Mouse (Mus musculus): ENCODE measurements around the gene Fcer1g.
"Not testable (repeated sequence)": the region's sequence is repeated elsewhere in the genome, so short reads cannot be mapped to it uniquely, and the experiment has no call there.

The Fcer1g gene

DNA sequence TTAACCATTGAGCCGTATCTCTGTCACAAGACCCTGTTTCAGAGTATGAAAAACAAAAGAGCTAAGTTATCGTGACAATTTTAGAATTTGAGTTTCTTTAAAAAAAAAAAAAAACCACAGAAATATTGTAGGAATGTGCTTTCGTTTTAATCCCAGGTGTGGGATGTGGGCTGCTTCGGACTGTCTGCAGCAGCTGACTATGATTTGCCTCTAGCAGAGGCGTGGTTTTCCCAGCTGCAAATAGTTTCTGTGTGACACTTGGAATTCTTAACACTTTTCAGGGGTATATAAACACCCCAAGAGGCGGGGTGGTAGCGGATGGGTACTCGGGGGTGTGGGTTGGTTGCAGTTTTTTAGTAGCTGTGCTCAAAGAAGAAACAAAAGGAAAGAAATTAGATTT, 11.2 kb upstream of the Fcer1g start:
- no peak for DNase-seq (ENCODE audit: low read depth in 2 of 2, low spot score in 2 of 2)

DNA sequence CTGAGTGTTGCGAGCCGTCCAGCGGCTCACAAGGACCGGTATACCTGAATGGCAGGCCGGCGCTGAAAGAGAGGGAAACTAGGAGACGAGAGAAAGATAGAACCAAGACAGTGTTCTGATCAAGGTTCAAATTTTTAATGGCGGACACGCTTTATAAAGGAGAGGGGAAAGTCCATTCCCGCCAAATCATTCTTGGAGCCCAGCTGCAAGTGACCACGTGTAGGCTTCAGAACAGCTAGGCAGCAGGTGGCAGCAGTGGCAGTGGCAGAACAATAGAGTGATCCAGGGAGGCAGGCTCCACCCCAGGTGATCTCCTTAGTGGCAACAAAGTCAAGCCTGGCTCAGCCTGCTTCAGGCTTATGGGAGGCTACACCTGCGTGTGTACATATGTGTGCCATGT, 7.8 kb upstream of the Fcer1g start:
- not testable (repeated sequence) for DNase-seq (ENCODE audit: low read depth in 2 of 2, low spot score in 2 of 2)

GRCm38 (mm10) chr1:171240911-171241310, 6.7 kb upstream of the Fcer1g start:
- DNase-seq (ENCODE audit: low read depth in 2 of 2, low spot score in 2 of 2) = no peak

GRCm38 (mm10) chr1:171239992-171240744, 6.0 kb upstream of the Fcer1g start:
- no peak for DNase-seq (ENCODE audit: low read depth in 2 of 2, low spot score in 2 of 2)

DNA sequence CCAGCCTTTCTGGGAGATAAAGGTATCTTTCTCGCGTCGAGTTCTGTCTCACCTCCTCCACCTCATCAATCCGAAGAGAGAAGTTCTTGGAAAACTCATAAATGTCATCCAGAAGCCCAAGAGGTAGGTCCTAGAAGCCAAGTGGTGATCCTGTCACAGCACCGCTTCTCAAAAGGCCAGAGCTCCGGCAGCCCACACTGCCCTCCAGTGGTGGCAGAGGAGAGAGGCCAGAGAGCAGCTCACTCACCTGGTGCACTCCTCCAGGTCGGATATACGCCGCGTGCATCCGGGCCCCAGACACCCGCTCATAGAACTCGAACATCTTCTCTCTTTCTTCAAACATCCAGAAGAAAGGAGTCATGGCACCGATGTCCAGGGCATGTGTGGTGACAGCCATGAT, 4.3 kb upstream of the Fcer1g start:
- DNase-seq (ENCODE audit: low read depth in 2 of 2, low spot score in 2 of 2) = peak; percentile 32 to 37

- DNase-seq (ENCODE audit: low read depth in 2 of 2, low spot score in 2 of 2) = no peak
These were observed 3.3 kb upstream of the Fcer1g start for GRCm38 (mm10) chr1:171237438-171237837.

- no peak for DNase-seq (ENCODE audit: low read depth in 2 of 2, low spot score in 2 of 2)
These were observed 1.6 kb upstream of the Fcer1g start for GRCm38 (mm10) chr1:171235791-171236190.

- DNase-seq (ENCODE audit: low read depth in 2 of 2, low spot score in 2 of 2) = no peak
These were observed 373 bp upstream of the Fcer1g start for GRCm38 (mm10) chr1:171234538-171234937.

DNA sequence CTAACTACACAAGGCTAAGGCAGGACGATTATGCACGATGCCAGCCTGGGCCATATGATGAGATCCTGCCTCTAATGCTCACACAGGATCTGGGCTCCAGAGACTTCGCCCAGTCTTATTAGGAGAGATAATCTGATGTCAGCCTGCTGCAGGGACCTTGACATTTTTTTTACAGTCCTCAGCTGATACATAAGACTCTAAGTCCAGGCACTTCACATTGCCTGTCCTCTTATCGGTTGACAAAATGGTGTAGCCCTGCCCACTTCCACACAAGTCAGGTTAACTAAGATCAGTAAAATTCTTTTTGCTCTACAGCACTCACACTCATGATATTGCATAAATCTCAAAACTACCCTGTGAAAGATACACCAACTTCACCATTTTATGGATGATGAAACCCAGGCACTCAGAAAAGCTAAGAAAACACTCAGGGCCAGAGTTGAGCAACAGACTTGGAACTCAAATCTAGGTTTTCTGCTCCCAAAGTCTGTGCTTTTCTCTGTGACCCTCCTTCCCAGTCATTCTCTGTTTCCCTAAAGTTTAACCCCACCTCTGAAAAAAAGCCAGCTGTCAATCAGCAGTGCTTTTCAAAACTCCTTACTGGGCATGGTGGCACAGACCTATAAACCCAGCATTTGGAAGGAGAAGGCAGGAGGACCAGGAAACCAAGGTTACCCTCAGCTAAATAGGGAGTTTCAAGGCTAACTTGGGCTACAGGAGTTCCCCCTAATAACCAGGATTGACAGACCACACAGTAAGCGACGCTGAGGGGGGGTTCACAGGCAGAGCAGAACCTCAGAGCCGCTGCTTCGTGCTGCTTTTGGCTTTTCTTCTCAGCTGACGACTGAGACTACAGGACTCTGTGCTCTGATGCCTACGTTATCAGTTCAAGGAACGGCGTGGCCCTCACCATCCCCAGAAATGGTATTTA, 1.1 kb downstream of the Fcer1g start:
- DNase-seq (ENCODE audit: low read depth in 2 of 2, low spot score in 2 of 2) = no peak

DNA sequence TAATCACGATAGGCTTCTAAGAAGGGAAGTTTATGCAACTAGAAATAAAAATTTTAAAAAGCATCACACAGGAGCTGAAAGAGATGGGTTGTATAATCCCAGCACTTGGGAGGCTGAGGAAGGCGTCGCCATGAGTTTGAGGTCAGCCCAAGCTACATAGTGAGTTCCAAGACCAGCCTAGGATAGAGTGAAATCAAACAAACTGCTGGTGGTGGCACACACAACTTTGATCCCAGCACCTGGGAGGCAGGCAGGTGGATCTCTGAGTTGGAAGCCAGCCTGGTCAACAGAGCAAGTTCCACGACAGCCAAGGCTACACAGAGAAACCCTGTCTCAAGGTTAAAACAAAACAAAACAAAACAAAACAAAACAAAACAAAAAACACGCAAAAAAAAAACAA, 1.8 kb downstream of the Fcer1g start:
- no peak for DNase-seq (ENCODE audit: low read depth in 2 of 2, low spot score in 2 of 2)

DNA sequence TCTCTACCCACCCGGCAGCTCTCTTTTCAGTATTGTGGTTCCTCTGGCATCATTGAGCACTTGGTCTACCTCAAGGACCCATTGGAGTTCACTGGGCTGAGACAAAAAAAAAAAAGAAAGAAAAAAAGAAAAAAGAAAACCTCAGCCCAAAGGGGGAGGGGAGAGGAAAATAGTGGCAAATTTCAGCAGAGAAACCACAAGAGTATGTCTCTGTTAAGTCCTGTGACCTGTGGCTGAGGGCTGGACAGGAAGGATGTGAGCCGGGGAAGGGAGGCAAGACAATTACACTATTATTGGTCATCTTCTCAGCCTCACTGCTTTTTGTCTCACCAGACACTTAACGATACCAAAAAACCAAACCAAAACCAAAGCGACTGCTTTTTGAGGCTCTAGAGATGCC, 2.3 kb downstream of the Fcer1g start:
- no peak for DNase-seq (ENCODE audit: low read depth in 2 of 2, low spot score in 2 of 2)

DNA sequence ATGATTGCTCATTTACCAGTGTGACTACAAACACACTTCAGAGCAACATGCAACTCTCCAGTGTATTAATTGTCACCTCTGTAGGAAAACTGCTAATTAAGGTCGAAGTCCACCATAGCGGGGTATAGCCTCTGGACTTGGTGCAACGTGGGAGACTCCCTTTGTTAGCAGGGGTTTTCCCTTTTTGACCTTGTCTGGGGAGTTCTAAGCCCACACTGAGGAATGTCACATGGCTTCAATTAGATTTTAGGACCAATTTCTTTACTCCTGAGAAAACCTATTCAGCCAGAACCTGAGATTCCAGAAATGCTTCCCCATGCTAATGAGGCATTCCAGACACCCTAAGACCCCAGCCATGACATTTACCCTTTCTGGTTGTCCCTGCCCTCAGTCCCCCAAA, 4.0 kb downstream of the Fcer1g start:
- DNase-seq (ENCODE audit: low read depth in 2 of 2, low spot score in 2 of 2) = no peak

GRCm38 (mm10) chr1:171229750-171230149, 4.4 kb downstream of the Fcer1g start:
- no peak for DNase-seq (ENCODE audit: low read depth in 2 of 2, low spot score in 2 of 2)

DNA sequence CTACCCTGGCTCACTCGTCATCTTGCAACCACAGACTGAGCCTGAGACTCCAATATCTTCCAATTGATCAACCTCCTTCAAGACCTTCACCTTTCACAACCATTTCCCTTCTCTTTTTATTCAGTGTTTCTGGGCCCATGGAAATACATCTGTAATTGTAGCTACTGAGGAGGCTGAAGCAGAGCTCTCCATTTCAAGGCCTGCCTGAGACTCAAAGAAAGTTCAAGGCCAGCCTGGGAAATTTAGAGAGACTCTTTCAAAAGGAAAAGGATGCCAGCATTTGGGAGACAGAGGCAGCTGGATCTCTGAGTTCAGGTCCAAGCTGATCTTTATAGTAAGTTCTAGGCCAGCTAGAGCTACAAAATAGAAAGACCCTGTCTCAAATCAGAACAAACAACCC, 6.3 kb downstream of the Fcer1g start:
- DNase-seq (ENCODE audit: low read depth in 2 of 2, low spot score in 2 of 2) = no peak

DNA sequence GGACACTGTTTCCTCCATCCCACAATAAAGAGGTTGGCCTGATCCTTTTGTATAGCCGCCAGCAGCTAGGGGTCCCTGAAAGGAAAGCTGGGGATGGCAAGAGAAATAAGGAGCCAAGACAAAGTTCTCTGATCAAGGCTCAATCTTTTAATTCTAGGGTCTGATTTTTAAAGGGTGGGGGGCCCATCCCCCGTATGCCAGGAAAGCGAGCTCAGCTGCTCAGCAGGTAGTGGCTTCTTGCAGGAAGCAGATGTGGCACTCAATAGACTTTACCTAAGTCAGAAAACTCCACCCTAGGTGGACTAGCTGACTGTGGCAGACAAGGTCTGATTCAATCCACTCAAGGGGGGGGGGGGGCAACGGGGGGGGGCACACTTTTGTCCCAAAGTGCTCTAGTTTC, 7.4 kb downstream of the Fcer1g start:
- no peak for DNase-seq (ENCODE audit: low read depth in 2 of 2, low spot score in 2 of 2)

DNA sequence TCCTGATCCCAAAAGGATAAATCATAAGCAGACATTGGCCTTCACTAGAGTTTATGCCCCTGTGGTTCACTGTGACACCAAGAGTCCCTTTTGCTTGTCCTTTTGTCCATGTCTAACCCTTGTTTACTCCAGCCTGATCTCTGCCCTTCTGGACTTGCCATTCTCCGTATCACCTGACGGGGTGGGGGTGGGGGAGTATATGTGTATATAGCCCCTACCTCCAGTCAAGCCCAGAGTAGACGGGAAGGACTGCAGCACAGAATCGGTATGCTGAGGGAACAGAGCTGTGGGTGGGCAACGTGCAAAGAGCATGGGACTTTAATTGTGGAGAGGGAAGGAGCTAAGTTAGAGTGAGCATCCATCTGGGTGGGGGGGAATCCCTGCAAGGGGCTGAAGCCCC, 9.3 kb downstream of the Fcer1g start, which contains the start of gene Apoa2:
Gene Apoa2 (plus strand): TSS at position 198 of the 400 bp plus-strand sequence.
- no peak for DNase-seq (ENCODE audit: low read depth in 2 of 2, low spot score in 2 of 2)

DNA sequence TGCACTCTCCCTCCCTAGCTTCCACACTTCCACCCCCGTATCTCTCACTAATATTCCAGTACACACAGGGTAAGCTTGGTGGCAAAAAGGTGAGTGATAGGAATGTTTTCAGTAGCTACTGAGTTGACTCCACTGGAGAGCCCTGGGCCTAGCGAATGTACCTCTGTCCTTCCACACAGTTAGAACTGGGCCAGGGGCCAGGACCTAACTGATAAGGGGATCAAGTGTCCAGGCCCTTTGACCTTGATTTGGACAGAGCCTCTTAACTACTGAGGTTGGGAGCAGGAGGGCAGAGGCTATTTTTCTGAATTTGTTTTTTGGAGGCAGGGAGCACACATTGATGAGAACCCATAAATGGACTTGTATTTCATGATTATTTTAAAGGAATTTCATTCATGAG, 10.4 kb downstream of the Fcer1g start:
- no peak for DNase-seq (ENCODE audit: low read depth in 2 of 2, low spot score in 2 of 2)

- DNase-seq (ENCODE audit: low read depth in 2 of 2, low spot score in 2 of 2) = no peak
These were observed 11.0 kb downstream of the Fcer1g start for GRCm38 (mm10) chr1:171223168-171223567.

- DNase-seq (ENCODE audit: low read depth in 2 of 2, low spot score in 2 of 2) = peak; percentile 92 to 93
These were observed 11.7 kb downstream of the Fcer1g start, which contains the start of gene Tomm40l for GRCm38 (mm10) chr1:171222238-171223155. Gene Tomm40l (minus strand): TSS chr1:171222514.

- DNase-seq (ENCODE audit: low read depth in 2 of 2, low spot score in 2 of 2) = no peak
These were observed 12.6 kb downstream of the Fcer1g start for GRCm38 (mm10) chr1:171221281-171222193.
